Mouse (Mus musculus) kidney, embryonic 14.5 days (tissue): ENCODE data around the gene Tnip3. TPM values are rescaled to one million over a fixed set of nuclear protein-coding genes. Genes with fewer than 3 reads are reported as not detected.

Experiments
- ATAC-seq: fragments of 200-750 bp; cut with Nextera tagmentation; 2 replicates; pipeline ENCODE4 v1.8.0; 2017; ENCODE audit warnings: moderate number of reproducible peaks, mild to moderate bottlenecking, moderate TSS enrichment, moderate library complexity; ENCODE audit not compliant: low FRiP score, low TSS enrichment
- H3K27ac ChIP-seq: fragments of 300-500 bp; sonication (generic); 2 replicates; pipeline ENCODE4 v1.5.1; 2014; ENCODE audit warnings: low read depth, mild to moderate bottlenecking, low read length, moderate library complexity, mixed read lengths
- H3K27me3 ChIP-seq: fragments of 300-500 bp; sonication (generic); 2 replicates; pipeline ENCODE4 v1.6.1; 2014; ENCODE audit warnings: mild to moderate bottlenecking, low read length; ENCODE audit not compliant: control insufficient read depth, insufficient read depth
- H3K36me3 ChIP-seq: fragments of 300-500 bp; sonication (generic); 2 replicates; pipeline ENCODE4 v1.6.1; 2014; ENCODE audit warnings: low read length, mixed read lengths; ENCODE audit not compliant: control insufficient read depth, insufficient read depth
- H3K4me1 ChIP-seq: fragments of 300-500 bp; sonication (generic); 2 replicates; pipeline ENCODE4 v1.6.1; 2014; ENCODE audit warnings: low read length, mixed read lengths; ENCODE audit not compliant: control insufficient read depth, insufficient read depth
- H3K4me2 ChIP-seq: fragments of 300-500 bp; sonication (generic); replicated peaks from 2 replicates; pipeline ENCODE4 v1.6.1; 2014; ENCODE audit warnings: low read depth, mild to moderate bottlenecking, low read length
- H3K4me3 ChIP-seq: fragments of 300-500 bp; sonication (generic); 2 replicates; pipeline ENCODE4 v1.5.1; 2014; ENCODE audit warnings: mild to moderate bottlenecking, low read length
- H3K9ac ChIP-seq: fragments of 300-500 bp; sonication (generic); 2 replicates; pipeline ENCODE4 v1.6.1; 2014; ENCODE audit warnings: low read depth, mild to moderate bottlenecking, low read length, moderate library complexity
- H3K9me3 ChIP-seq: fragments of 300-500 bp; sonication (generic); 2 replicates; pipeline ENCODE4 v1.6.1; 2016; ENCODE audit warnings: low read length; ENCODE audit not compliant: control insufficient read depth
- WGBS: fragments of 180-500 bp; shearing (Covaris S2); extraction: QIAGEN DNeasy Blood & Tissue Kit; methylation state at CpG from one replicate; pipeline ENCODE4 v1.1.7; 2014; 5-methylcytosine and 5-hydroxymethylcytosine counted together
- polyA plus RNA-seq: library from polyadenylated mRNA; unstranded; fragments of >200 nt; fragmentation: Nextera tagmentation; extraction: Ambion mirVana; gene quantifications from 2 replicates; pipeline ENCODE4 v1.2.1, GENCODE M21; 2014

The Tnip3 gene
- polyA plus RNA-seq, 1 experiment from 2014 or later, result not detected

DNA sequence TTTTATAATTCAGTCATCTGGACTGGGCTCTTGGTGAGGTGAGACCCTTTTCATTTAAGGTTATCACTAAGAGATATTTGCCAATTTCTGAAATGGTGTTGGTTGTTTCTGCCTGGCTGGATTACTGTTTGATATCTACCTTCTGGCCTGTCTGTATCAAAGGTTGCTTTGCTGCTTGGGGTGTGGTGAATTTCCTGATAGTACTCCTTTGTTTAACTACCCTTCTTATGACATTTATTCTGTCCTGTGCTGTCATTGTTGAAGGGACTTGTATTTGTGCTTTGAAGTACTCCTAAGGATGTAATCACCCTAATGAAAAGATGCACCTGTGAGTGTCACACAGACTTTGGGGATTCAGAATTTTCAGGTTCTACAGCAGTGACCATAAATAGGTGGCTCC, 96.1 kb downstream of the Tnip3 start:
- no peak overlapping the region for H3K4me2 ChIP-seq
- H3K27ac ChIP-seq, result no peak overlapping the region
- no peaks in the 10 kb centered on the region for H3K36me3 ChIP-seq
- H3K4me1 ChIP-seq, result no peaks in the 10 kb centered on the region
- H3K27me3 ChIP-seq, result no peaks in the 10 kb centered on the region
- no peak for ATAC-seq
- H3K9me3 ChIP-seq, result no peaks in the 10 kb centered on the region
- H3K4me3 ChIP-seq, result no peak overlapping the region
- no peak overlapping the region for H3K9ac ChIP-seq

DNA sequence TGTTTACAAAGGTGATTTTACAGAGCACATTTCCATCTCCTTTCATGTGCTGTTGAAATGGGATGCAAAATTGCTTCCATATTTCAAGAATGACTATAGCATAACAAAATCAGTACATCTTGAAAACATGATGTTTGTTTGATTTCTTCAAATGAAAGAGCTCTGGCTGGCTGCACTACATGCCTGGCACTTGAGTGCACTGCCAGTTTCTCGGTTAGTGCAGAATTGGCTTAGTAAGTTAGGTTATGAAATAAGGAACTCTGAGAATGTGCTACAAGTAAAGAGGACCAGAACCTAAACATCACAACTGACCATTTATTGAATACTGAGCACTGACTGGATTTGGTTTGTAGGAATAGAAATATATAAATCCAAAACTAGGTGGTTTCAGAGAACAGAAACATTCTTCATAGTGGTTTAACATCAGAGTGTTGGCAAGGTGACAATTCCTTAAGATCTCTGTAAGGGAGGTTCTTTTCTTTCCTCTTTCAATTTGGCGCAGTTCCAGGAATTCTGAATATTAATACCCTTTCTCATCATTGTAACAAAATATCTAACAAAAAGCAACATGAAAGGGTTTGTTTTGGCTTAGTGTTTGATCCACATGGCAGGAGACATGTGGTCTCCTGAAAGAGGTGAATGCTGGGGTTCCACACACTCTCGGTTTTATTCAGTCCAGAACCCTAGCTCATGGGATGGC, 98.1 kb downstream of the Tnip3 start:
- no peak overlapping the region for H3K4me3 ChIP-seq
- no peaks in the 10 kb centered on the region for H3K9me3 ChIP-seq
- no peaks in the 10 kb centered on the region for H3K4me1 ChIP-seq
- H3K27ac ChIP-seq, result no peak overlapping the region
- H3K36me3 ChIP-seq, result no peaks in the 10 kb centered on the region
- 84% methylated on average over 3 of the region's 3 CpGs for WGBS
- H3K27me3 ChIP-seq, result no peaks in the 10 kb centered on the region
- H3K9ac ChIP-seq, result no peak overlapping the region
- ATAC-seq, result no peak
- no peak overlapping the region for H3K4me2 ChIP-seq

DNA sequence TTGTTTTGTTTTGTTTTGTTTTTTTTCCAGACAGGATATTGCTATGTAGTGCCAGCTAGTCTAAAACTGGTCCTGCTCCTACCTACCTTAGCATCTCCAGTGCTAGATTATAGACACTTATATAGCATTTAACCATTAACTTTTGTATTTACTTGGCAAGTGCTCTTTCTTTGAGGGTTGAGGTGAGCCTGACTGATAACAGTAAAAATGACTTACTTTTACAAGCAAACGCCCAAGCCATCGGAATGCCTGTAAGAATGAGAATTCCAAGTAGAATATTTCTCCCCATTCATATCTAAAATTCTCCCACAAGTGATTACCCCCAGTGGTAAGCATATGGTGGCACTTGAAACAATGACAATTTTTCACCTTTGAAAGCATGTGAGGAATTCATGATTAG, 105.5 kb downstream of the Tnip3 start:
- H3K9me3 ChIP-seq, result no peaks in the 10 kb centered on the region
- H3K9ac ChIP-seq, result no peak overlapping the region
- H3K4me3 ChIP-seq, result no peak overlapping the region
- H3K27me3 ChIP-seq, result no peaks in the 10 kb centered on the region
- no peaks in the 10 kb centered on the region for H3K4me1 ChIP-seq
- no peaks in the 10 kb centered on the region for H3K36me3 ChIP-seq
- no peak overlapping the region for H3K4me2 ChIP-seq
- no peak overlapping the region for H3K27ac ChIP-seq
- 94% methylated on average over 2 of the region's 2 CpGs for WGBS
- ATAC-seq, result no peak

DNA sequence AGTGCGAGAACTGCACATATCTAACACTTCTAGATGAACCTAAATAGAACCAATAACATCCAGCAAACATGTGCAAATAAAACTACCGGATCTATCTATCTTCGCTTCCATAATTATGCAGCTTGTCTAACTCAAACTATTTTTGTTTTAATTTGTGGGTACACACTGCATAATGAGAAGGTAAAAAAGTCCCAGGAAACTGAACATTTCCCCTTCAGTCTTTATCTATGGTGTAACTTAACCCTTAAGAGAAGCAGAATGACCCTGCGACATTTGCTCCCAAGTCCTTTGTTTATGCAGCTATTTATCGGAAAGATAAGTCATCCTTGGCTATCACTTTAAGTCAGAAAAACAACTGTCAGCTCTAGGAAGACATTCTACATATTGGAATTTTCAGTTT, 107.1 kb downstream of the Tnip3 start:
- Histone ChIP-seq H3K9ac (no peak overlapping the region), H3K27ac (no peak overlapping the region), H3K36me3 (no peaks in the 10 kb centered on the region), H3K9me3 (no peaks in the 10 kb centered on the region), H3K27me3 (no peaks in the 10 kb centered on the region), H3K4me1 (no peaks in the 10 kb centered on the region), H3K4me3 (no peak overlapping the region), H3K4me2 (no peak overlapping the region)
- ATAC-seq, result no peak
- WGBS, result 54% methylated on average over 5 of the region's 5 CpGs

DNA sequence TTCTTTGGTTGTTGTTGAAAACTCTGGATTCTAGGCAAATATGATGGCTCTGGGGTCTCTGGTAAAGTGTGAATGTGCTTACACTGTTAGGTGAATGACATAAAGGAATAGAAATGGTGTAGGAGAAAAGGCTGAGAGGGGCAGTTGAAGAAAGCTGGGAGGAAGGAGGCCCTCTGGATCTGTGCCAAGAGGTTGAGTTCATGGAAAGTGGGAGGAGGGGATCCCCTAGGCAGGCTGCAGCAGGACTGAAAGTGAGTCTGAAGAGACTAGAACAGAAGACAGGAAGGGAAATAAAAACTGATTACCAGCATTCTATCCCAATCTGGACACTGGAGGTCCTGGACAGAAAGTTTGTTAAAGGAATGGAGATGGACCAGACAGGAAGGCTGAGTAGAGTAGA, 117.3 kb downstream of the Tnip3 start:
- Histone ChIP-seq H3K36me3 (no peaks in the 10 kb centered on the region), H3K27me3 (no peaks in the 10 kb centered on the region), H3K4me3 (no peak overlapping the region), H3K27ac (no peak overlapping the region), H3K9me3 (peaks cover 2% of the 10 kb centered on the region; the same call in 1 of the 2 replicates), H3K4me2 (no peak overlapping the region), H3K9ac (no peak overlapping the region), H3K4me1 (no peaks in the 10 kb centered on the region)
- ATAC-seq, result no peak

DNA sequence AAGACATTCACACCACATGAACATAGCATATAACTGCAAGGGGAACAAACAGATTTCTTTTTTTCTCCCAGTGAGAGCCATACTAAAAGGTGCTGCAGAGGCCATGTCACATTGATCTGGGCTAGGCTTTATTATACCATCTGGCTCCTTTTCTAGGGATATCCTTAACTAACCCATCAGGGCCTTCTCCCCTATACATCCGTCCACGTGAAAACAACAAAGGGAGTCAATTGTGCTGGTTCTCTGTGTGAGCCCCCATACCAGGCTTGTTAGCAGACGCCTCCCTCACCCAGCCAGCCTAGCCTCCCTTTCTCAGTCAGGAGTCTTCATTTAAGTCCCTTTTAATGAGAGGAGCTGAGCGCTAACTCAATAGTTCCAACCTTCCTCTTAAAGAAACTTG, 119.0 kb downstream of the Tnip3 start:
- H3K27ac ChIP-seq, result no peak overlapping the region

DNA sequence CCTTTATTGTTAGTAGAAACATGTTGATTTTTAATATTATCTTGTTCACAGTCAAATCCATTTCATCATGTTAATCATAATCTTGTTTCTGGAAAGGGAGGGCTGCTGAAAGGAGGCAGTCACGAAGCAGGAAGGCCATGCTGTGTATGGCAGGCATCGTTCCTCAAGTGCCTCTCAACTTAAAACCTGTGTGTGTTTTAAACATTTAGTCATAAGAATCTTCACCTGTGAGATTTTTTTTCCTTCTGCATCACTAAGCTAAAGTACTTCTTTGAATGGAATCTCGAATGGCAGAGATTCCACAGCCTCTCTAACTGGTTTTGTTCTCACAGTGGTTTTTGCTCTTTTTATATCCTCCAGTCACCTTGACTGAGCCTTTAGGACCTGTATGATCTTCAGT, 121.3 kb downstream of the Tnip3 start:
- Histone ChIP-seq H3K4me1 (no peaks in the 10 kb centered on the region), H3K4me2 (no peak overlapping the region), H3K4me3 (no peak overlapping the region), H3K36me3 (no peaks in the 10 kb centered on the region), H3K27ac (no peak overlapping the region), H3K9ac (no peak overlapping the region), H3K27me3 (no peaks in the 10 kb centered on the region), H3K9me3 (no peaks in the 10 kb centered on the region)
- 81% methylated on average over 3 of the region's 3 CpGs for WGBS
- ATAC-seq, result no peak

More for the DNA sequence above, 119.0 kb downstream of the Tnip3 start:
- no peaks in the 10 kb centered on the region for H3K36me3 ChIP-seq
- ATAC-seq, result no peak
- H3K27me3 ChIP-seq, result no peaks in the 10 kb centered on the region
- no peak overlapping the region for H3K4me3 ChIP-seq
- no peak overlapping the region for H3K9ac ChIP-seq
- no peaks in the 10 kb centered on the region for H3K4me1 ChIP-seq
- no peaks in the 10 kb centered on the region for H3K9me3 ChIP-seq
- whole genome bisulfite sequencing, result 65% methylated on average over 4 of the region's 4 CpGs
- H3K4me2 ChIP-seq, result no peak overlapping the region

DNA sequence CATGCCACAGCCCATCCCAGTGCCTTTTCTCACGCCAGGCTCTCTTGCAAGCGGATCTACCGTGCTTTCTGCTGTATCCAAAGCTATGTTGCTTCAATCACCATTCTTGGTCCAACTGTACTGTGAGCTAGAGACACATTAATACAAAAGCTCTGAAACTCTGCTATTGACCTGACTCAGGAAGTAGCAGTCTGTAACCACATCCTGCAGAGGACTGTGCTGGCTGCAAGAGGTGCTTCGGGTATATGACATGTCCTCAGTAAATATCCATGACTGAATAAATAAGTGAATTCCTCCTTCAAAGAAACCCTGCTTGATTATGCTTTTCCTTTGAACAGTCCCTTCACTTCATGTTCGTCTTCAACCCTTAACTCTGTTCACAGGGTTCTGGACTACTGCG, 122.6 kb downstream of the Tnip3 start:
- no peaks in the 10 kb centered on the region for H3K27me3 ChIP-seq
- no peaks in the 10 kb centered on the region for H3K9me3 ChIP-seq
- no peaks in the 10 kb centered on the region for H3K36me3 ChIP-seq
- H3K27ac ChIP-seq, result no peak overlapping the region
- no peak overlapping the region for H3K4me3 ChIP-seq
- H3K4me1 ChIP-seq, result no peaks in the 10 kb centered on the region
- no peak for ATAC-seq
- no peak overlapping the region for H3K4me2 ChIP-seq
- 83% methylated on average over 6 of the region's 6 CpGs for WGBS
- H3K9ac ChIP-seq, result no peak overlapping the region

DNA sequence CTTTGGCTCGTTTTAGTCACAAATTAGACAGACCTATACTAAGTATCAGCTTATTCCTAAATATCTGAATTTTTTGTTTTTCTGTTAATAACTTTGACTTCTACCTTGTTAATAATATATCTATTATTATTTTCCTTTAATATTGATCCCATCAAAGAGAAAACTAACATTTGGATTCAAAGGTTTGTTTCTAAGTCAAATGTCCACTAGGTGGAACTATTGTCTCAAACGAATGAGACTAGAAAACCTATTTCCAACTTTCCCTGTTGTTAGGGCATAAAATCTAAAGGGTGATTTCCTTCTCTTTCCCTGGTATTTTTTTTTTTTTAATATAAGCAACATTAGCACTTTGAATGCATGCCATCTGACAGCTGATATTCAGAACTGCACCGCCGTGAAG, 126.3 kb downstream of the Tnip3 start:
- H3K9me3 ChIP-seq, result no peaks in the 10 kb centered on the region
- H3K4me3 ChIP-seq, result no peak overlapping the region
- H3K36me3 ChIP-seq, result no peaks in the 10 kb centered on the region
- no peak overlapping the region for H3K4me2 ChIP-seq
- H3K9ac ChIP-seq, result no peak overlapping the region
- no peak overlapping the region for H3K27ac ChIP-seq
- WGBS, result 46% methylated on average over 4 of the region's 4 CpGs
- no peaks in the 10 kb centered on the region for H3K4me1 ChIP-seq
- no peaks in the 10 kb centered on the region for H3K27me3 ChIP-seq
- no peak for ATAC-seq
